1 mouse cellular context compared by ENCODE assay signal in the genomic region with DNA sequence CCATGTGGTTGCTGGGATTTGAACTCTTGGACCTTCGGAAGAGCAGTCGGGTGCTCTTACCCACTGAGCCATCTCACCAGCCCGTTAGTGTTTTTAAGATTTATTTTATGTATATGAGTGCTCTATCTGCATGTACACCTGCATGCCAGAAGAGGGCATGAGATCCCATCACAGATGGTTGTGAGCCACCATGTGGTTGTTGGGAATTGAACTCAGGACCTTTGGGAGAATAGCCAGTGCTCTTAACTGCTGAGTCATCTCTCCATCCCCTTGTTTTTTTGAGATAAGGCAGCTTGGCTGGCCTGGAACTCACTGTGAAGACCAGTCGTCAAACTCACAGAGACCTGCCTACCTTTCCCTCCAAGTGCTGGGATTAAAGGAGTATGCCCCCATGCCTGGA.
TF ChIP-seq lines count a peak whose summit lies in the region.

No protein-coding gene starts in this region.

TF ChIP-seq in ES-E14, 5 proteins besides CTCF, POLR2A, EP300 and RAD21:
- peak; percentile 55 for TF ChIP-seq MAFK (IDR thresholded peaks at IDR 0.05; ENCODE audit: insufficient read depth, low read depth, low read length)
